Mouse (Mus musculus): Measurements from ENCODE around the gene Lrrc15.

- no peak for TF ChIP-seq MAFK (IDR thresholded peaks at IDR 0.05; ENCODE audit: borderline replicate concordance, low read depth, low read length)
- no peak for TF ChIP-seq CTCF (IDR thresholded peaks at IDR 0.05 in 2 of 3, conservative IDR thresholded peaks at IDR 0.05 in 1 of 3; ENCODE audit: control insufficient read depth in 1 of 3, insufficient read depth in 1 of 3, low read depth in 2 of 3, low read length in 3 of 3, poor library complexity in 1 of 3, severe bottlenecking in 1 of 3)
- no peak for TF ChIP-seq MAZ (IDR thresholded peaks at IDR 0.05; ENCODE audit: low read depth, low read length)
- no peak for TF ChIP-seq POLR2A (IDR thresholded peaks at IDR 0.05; ENCODE audit: control insufficient read depth in 1 of 2, insufficient read depth in 1 of 2, low read depth in 1 of 2, low read length in 2 of 2, poor library complexity in 1 of 2)
- TF ChIP-seq SMC3 (IDR thresholded peaks at IDR 0.05; ENCODE audit: low read depth, low read length): no peak
- TF ChIP-seq USF1 (IDR thresholded peaks at IDR 0.05; ENCODE audit: low read depth, low read length): no peak
- TF ChIP-seq GATA1 (IDR thresholded peaks at IDR 0.05; ENCODE audit: low read depth, low read length): no peak
- no peak for TF ChIP-seq TBP (IDR thresholded peaks at IDR 0.05; ENCODE audit: low read depth, low read length)
Measured at GRCm38 (mm10) chr16:30253900-30254299, 29.2 kb downstream of the Lrrc15 start.

Data from MEL (cell line).